Mouse (Mus musculus) v-Abl transformed pro-B cells (cell line): Measurements from ENCODE around the gene Trmt10c.
"Not testable (repeated sequence)": the region's sequence is repeated elsewhere in the genome, so short reads cannot be mapped to it uniquely, and the experiment has no call there.

Source experiments
- in situ Hi-C, 2 experiments: fragments of 400-800 bp; cut with MboI; formaldehyde crosslinking; loops; one replicate each; pipeline ENCODE4 v1.15.1; 2025; ENCODE audit not compliant: unreplicated experiment in 2 of 2

The Trmt10c gene

GRCm38 (mm10) chr16:56037138-56038010 is at the start of gene Trmt10c:
TSS of gene Trmt10c (minus strand) at chr16:56037819.
- in situ Hi-C loops = no loop called here

DNA sequence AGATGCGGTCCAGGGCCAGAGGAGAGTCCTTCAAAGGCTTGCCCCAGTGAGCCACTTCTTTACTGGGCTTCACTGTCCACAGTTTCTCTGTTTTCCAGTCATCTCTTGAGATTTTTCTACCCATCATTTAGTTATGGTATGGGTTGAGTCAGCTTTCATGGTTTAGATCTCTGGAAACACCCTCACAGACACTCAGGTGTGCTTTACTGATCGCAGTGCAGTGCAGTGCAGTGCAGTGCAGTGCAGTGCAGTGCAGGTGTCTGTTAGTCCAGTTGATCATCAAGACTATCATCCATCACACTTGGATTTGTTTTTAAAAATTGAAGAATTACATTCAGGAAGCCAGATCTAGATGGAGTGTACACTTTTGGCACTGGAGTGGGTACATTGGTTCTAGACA is 48.7 kb upstream of the Trmt10c start:
- in situ Hi-C loops = no loop called here

DNA sequence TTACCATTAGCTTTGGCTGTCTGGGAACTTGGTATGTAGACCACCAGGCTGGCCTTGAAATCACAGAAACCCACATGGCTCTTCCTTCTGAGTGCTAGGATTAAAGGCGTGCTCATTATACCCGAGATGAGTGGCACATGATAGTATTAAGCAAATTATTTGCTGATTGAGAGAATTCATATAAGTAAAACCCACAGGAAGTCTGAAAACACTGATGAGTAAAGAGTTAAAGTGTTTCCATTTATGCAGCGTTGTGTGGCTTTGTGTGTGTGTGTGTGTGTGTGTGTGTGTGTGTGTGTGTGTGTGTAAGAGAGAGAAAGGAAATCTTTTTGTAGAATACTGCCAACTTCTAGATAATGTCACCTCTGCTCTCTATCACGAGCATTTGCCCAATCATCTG is 44.1 kb upstream of the Trmt10c start:
- in situ Hi-C loops = no loop called here

DNA sequence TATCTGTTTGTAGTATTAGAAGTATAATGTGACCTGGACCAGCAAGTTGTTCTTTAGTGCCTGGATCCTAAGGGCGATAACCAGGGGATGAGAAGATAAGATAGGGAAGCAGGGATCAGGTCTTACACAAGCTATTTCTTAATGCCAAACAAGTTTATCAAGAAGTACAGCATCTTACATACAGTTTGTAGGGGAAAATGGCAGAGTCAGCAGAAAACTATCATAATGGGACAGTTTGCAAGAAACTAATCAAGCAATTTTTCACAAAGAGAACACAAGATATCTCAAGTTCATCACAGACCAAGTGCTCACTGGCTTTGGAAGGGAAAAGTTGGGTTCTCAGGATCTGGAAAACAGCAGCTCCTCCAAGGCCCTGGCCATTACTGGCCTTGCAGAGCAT is 41.8 kb upstream of the Trmt10c start:
- in situ Hi-C loops = no loop called here

DNA sequence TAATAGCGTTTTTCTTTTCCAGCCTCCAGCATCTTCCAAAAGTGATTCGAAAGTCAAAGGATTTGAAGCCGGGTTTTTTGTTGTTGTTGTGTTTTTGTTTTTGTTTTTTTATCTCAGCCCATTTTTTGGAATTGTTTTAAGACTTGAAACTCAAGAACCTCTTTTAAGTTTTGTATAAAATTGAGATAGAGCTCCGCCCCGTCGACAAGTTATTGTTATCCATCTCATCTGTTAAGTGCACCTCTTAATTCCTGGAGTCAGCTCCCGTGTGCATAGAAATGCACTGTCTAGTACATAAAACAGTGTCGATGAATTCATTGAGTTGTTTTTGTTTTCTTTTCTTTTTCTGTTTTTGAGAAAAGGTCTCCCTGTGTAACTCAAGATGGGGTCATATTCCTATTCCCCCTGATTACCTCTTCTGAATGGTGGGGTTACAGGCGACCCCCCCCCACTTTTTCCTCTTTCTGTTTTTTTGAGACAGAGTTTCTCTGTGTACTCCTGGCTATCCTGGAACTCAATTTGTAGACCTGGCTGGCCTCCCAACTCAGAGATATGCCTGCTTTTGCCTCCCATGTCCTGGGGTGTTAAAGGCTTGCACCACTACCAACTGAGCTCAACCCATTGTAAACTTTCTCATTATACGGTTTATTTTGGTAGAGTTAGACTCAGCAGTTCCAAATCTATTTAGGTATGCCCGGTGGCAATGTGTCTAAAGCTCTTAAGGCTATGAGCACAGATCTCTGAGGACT is 38.7 kb upstream of the Trmt10c start:
- in situ Hi-C loops = no loop called here

- in situ Hi-C loops = no loop called here
These were observed 37.8 kb upstream of the Trmt10c start for GRCm38 (mm10) chr16:56075222-56076111.

DNA sequence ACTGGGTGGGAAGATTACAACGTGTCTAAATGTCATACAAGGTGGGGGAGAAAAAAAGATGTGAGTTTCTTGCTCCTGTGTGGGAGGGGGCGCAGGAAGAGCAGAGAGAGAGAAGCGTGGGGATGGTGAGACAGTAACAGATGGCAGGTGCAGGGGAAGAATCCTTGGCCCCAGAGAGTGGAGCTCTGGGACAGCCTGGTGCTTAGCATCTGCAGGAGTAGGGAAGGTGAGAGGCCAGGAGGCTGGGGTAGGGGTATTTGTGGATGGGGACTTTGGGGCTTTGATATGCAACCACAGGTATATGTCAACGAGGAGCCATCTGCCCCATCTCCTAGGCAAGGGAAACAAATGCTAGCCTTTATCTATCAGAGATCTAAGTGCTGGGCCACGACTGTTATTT is 36.9 kb upstream of the Trmt10c start:
- in situ Hi-C loops = no loop called here

- in situ Hi-C loops = no loop called here
These were observed 36.5 kb upstream of the Trmt10c start for GRCm38 (mm10) chr16:56074122-56074521.

- in situ Hi-C loops = not testable (repeated sequence)
These were observed 35.5 kb upstream of the Trmt10c start for GRCm38 (mm10) chr16:56073150-56073549.

GRCm38 (mm10) chr16:56072533-56072932 is 34.9 kb upstream of the Trmt10c start:
- in situ Hi-C loops = no loop called here

DNA sequence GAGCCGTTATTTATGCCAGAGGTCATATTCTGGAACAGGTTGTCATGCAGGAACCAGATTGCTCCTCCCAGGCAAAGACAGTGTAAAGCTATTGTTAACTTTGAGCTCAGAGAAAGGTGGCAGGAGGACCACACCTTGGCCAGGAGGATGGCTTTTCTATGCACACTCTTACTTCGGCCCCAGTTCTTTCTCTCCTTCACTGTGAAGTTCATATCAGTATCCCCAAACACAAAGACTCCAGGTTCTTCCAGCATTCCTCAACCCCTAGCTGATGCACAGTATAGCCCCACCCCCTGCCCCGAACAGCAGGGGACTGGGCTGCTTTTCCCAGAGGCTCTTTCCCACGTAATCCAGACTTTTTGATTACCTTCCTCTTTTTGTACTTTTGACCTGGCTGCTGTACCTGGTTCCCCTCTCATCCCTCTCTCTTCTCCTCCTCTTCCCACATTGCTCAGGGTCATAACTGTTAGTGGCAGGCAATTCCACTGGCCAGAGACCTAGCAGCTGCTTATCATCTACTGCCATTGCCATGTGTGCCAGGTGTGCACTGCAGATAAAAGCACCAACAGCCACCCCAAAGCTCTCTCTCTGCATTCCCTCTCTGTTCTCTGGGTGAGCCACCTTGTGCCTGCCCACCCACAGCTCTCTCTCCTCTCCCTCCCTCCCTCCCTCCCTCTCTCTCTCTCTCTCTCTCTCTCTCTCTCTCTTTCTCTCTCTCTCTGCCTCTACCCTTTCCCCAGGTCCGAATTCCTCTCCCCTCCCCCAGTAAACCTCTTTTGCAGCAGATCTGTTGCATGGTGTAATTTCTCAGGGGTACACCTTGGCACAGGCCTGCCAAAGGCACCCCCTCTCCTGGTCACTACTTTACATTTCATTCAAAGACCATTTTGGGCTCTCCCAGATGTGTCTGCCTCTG is 34.0 kb upstream of the Trmt10c start:
- in situ Hi-C loops = no loop called here

- in situ Hi-C loops = loop anchor here (5.0 kb wide), 5 partner anchors 36 to 181 kb away; partner anchors contain the start of genes Zbtb11 (in 2 of the 2) and Pcnp (in 1 of the 2)
These were observed 31.0 kb upstream of the Trmt10c start for GRCm38 (mm10) chr16:56068523-56069070.

GRCm38 (mm10) chr16:56066113-56066512 is 28.5 kb upstream of the Trmt10c start:
- in situ Hi-C loops = loop anchor here (5.0 kb wide), 5 partner anchors 34 to 179 kb away; partner anchors contain the start of genes Zbtb11 (in 2 of the 2) and Pcnp (in 1 of the 2)

GRCm38 (mm10) chr16:56064334-56064990 is 26.8 kb upstream of the Trmt10c start:
- in situ Hi-C loops = no loop called here

- in situ Hi-C loops = no loop called here
These were observed 25.4 kb upstream of the Trmt10c start for GRCm38 (mm10) chr16:56062981-56063380.

DNA sequence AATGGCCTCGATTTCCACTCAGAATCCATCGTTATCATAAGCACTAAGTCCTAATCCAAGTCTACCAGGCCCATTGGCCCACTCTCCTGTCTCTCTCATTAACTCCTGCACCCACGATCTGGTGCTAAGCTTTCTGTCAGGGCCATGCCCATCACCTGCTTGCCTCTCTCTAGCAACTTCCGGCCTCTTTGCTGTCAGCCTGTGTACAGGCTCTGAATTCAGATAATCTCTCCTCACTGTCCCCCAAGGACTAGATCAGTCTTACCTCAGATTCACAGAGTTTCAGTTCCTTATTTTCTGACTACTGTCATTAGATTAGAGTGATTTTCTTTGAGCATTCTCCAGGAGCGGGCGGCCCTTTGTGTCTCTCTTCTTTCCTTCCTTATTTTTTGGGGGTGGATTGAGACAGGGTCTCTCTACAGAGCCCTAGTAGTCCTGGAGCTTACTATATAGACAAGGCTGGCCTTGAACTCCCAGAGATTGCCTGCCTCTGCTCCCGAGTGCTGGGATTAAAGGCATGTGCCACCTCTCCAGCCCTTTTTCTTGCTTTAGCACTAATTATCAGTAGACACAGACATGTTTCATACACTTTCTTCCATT is 24.5 kb upstream of the Trmt10c start:
- in situ Hi-C loops = no loop called here

GRCm38 (mm10) chr16:56058151-56058550 is 20.5 kb upstream of the Trmt10c start:
- in situ Hi-C loops = no loop called here

GRCm38 (mm10) chr16:56056944-56057590 is 19.4 kb upstream of the Trmt10c start:
- in situ Hi-C loops = no loop called here
